ENCODE assay signal across 8 mouse cellular contexts in the genomic region with DNA sequence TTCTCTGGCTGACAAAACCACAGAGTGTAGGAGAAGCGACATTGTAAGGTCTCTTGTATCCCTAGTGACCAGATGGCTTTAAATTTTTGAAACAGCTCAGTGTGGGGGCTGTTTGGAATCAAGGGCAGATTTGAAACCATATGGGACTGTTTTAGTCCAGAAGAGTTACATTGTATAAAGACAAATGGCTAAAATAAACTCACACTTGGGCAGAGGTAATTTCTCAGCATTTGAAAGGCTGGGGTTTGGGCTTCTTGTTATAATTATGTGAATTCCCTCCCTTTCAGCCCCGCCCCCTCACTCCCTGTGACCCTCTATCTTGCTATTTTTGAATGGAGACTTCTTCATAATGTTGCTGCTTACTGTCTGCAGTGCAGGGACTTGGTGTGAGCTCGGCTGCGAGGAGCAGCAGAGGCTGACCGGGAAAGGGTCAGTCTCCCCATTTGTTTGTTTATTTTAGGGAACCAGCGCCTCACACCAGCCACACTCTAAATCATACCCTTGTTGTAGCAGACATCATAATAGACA.
DNase-seq lines count a peak whose midpoint lies in the region; ATAC-seq and TF ChIP-seq lines count a peak whose summit lies in the region.

No protein-coding gene starts in this region.

- DNase-seq in gastrocnemius, adult 2 months = no peak
- DNase-seq in gastrocnemius, postnatal 14 days = no peak
- DNase-seq in cerebellum, adult 18-20 months = peak; percentile 61 to 66
- DNase-seq in forelimb bud, embryonic 11.5 days (ENCODE audit: low read depth, low spot score) = peak; percentile 44
- DNase-seq in left cerebral cortex, postnatal 4 days = peak; percentile 47
- no peak for DNase-seq in urinary bladder, postnatal 14 days (ENCODE audit: low spot score)
- DNase-seq in heart, postnatal 14 days = no peak

- no peak for ATAC-seq in erythroblast, adult 5-6 weeks (replicated peaks; ENCODE audit: low FRiP score, poor library complexity, severe bottlenecking)

- TF ChIP-seq CTCF in gastrocnemius, adult 2 months (IDR thresholded peaks at IDR 0.05) = no peak

- H3K27ac ChIP-seq in gastrocnemius, adult 2 months = peak overlapping the region; percentile 48

- no peak overlapping the region for H3K4me3 ChIP-seq in gastrocnemius, adult 2 months

- intact Hi-C loops in gastrocnemius, adult 2 months (cut with DNase I) = no loop called here
- intact Hi-C loops in gastrocnemius, postnatal 14 days (cut with DNase I; ENCODE audit: low total_unique reads) = no loop called here
- intact Hi-C loops in left cerebral cortex, postnatal 4 days (cut with DNase I) = loop anchor here (5.0 kb wide), 1 partner anchor 345 kb away; a partner anchor contains a TSS
- intact Hi-C loops in heart, postnatal 14 days (cut with DNase I) = no loop called here

Comparison
In these comparisons a context has a peak if more than half of its experiments do, and no peak if none do; other contexts are left out.
1. DNase-seq: peak in cerebellum, adult 18-20 months (2 of 2), forelimb bud, embryonic 11.5 days (single experiment) and left cerebral cortex, postnatal 4 days (single experiment); none in gastrocnemius, adult 2 months (single experiment), gastrocnemius, postnatal 14 days (single experiment), urinary bladder, postnatal 14 days (single experiment) and heart, postnatal 14 days (0 of 2).